Mouse (Mus musculus): ENCODE measurements around the gene Tmcc1. TPM values are rescaled to one million over a fixed set of nuclear protein-coding genes. Genes with fewer than 3 reads are reported as not detected.
"Not testable (repeated sequence)": the region's sequence is repeated elsewhere in the genome, so short reads cannot be mapped to it uniquely, and the experiment has no call there.

Gene Tmcc1
- total RNA-seq (2021) = 10 to 100 TPM; 34.4 to 48.0 TPM
- long read RNA-seq, experiment 1, full-length matches to known transcripts = 7 of 11 reads
- long read RNA-seq, experiment 1, partial matches to known transcripts = 0 of 11 reads
- long read RNA-seq, experiment 1, other reads (novel, unspliced or antisense) = 4 of 11 reads
- long read RNA-seq, experiment 2, partial matches to known transcripts = 1 of 8 reads
- long read RNA-seq, experiment 2, other reads (novel, unspliced or antisense) = 4 of 8 reads

DNA sequence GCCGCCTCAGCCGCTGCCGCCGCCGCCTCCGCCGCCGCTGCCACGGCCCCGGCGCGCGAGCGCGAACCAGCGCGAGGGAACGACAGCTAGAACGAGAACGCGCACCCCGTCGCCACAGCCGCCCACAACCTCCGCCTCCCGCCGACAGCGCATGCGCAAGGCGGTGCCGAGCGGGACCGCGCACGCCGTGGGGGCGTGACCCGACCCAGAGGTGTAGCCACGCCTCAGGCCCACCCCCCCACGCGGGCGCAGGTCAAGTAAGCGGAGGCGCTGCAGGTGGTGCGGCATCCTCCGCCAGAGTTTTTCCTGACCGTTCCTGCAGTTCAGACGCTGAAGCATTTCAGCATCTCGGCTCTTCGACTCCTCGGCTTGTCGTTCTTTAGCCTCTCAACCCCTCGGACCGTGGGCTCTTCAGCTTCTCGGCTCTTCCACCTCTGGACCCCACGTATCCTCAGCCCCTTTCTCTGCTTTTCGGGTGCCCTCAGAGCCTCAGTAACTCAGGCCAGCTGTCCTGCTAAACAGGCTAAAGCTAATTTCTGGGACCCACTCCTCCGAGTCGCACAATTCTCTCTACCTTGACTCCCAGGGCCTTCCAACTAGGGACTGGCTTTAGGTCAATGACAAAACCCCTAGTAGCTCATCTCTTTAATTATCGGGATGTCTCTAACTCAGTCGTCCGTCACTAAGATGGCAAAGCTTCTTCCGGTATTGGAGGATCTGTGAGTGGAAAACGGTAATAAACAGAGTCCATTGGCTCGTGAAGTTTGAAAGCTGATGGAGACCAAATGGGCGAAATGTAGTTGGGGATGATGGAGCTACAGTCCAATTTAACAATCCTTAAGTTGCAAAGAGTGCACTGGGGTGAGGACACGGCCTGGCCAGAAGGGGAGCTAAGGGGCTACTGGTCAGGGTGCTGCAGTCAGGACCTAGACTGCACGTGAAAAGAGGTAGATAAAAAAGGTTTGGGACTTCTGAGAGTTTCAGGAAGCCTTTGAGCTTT, at the start of gene Tmcc1:
Gene Tmcc1 (minus strand): TSS at position 93 of the 1,000 bp plus-strand sequence.
- DNase-seq = peak; percentile 98

DNA sequence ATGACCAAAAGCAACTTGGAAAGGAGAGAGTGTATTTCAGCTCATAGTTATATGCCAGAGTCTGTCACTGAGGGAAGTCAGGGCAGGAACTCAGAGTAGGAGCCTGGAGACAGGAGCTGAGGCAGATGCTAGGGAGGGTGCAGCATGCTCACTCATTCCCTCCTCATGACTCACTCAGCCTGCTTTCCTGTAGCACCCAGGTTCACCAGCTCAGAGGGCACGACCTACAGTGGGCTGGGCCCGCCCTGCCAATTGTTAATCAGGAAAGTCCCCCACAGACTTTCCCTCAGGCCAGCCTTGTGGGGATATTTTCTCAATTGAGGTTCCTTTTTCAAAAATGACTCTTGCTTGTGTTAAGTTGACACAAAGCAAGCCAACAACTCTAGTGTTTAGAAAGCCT, 47.1 kb upstream of the Tmcc1 start:
- DNase-seq = no peak

DNA sequence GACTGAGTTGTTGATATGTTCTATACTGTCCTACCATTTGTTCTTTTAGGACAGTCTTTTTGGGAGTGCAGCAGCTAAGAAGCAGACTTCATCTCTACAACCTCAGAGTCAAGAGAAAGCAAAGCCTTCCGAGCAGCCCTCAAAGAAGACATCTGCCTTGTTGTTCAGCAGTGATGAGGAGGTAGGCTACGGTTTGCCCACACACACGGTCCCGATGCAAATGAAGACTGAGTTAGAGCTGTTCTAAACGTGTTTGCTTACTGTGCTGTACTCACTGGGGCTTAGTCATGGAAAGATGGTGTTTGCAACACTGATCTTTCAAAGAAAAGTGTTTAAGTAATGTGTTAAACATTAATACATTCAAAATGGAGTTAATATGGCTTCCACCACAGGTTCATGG, 44.8 kb upstream of the Tmcc1 start:
- DNase-seq = no peak

DNA sequence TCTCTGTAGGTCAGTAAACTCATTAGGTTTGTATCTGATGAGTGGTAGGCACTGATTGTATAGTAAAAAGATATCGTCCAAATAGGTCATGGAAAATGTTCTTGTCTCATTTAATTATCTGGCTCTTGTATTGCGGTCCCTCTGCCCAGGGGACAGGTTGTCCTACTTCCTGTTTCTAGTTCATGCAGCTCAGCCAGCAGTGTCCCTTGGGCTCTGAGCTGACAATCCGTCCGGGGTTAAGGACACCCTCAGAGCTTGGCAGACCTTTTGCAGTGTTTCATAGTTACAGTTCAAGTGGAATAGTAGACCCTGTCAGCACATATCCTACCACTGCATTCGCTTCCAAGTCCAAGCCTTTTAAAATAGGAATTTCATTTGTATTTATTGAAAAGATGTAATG, 42.0 kb upstream of the Tmcc1 start:
- no peak for DNase-seq

DNA sequence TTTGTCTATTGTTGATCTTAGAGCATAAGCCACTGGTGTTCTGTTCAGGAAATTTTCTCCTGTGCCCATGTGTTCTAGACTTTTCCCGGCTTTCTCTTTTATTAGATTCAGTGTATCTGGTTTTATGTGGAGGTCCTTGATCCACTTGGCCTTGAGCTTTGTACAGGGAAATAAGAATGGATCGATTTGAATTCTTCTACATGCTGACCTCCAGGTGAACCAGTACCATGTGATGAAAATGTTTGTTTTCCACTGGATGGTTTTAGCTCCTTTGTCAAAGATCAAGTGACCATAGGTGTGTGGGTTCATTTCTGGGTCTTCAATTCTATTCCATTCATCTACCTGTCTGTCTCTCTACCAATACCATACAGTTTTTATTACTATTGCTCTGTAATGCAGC, 41.5 kb upstream of the Tmcc1 start:
- DNase-seq = not testable (repeated sequence)

DNA sequence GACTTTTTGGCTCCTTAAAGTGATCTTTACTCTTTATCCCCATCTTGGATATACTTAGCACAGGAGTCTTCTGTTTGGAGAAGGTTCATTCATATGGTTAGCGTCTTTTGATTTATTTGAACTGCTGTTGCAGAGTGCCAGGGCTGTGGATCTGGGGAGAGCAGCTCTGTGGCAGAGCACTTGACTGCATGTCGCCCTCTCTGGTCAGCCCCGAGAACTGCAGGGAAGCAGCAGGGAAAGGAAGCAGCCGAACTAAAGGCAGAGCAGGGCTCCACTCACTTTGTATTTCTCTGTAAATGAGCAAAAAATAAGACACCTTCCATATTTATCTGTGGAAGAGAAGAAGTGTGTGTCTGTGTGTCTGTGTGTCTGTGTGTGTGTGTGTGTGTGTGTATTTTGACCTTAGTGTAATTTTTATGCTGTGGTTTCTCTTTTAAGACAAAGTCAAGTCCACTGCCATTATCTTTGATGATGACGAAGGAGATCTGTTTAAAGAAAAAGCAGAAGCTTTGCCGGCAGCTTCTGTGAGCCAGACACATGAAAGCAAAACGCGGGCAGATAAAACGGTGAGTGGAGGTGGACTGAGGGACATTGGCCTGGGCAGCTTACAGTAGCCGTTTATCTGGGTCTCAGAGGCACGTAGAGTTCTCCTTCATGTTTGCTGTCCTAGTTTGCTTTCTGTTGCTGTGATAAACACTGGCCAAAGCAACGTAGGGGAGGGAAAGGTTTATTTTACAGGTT, 35.7 kb upstream of the Tmcc1 start:
- DNase-seq = peak; percentile 32

DNA sequence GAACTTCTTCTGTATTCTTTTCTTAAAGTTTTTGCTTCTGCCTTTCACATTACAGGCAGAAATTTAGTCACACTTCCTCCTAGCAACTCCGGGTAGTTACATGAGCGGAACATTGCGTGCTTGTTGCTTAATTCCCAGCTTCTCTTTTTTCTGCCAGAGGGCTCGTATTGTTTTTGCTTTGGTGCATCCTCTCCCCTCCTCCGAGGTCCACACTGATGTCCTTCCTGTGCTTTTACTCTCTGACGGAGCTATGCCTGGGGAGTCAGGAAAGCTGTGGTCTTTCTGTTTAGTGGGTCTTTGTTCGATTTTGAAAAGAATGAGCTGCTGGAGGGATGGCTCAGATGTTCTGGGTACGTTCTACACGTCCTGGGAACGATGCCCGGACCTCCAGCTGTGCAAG, 34.5 kb upstream of the Tmcc1 start:
- DNase-seq = no peak

DNA sequence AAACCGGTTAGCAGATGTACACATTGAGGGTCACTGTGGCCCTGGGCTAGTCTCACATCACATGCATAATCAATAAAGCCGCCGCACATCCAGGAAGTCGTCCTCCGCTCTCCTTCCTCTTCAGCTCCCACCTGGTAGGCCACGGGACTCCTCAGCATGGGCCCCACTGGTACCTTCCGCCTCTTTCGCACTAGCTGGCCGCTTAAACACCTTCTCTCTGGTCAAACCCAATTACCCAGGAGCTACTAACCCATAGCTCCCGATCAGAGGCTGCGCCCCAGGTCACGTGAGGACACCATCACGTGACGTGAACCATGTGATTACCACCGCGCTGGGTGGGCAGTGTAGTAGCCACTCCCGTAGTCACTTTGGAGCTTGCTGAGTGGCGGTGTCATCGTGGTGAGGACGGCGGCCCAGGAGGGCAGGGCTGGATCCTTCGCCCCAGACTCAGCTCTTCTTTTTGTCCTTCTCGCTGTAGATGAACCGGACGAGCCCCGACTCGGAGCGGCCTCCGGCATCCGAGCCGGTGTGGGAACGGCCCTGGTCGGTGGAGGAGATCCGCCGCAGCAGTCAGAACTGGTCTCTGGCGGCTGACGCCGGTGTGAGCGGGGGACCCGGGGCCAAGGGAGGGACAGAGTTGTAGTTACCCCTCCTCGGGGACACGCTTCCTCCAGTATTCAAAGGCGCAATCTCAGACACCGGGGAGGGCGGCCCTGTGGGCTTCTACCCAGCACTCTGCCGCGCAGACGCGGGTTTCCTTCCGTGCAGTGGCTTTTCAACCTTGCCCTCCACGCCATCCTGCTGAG, 14.6 kb upstream of the Tmcc1 start, which contains the start of gene Washc2:
Gene Washc2 (plus strand): TSS at position 310 of the 806 bp plus-strand sequence.
- DNase-seq = peak; percentile 92

DNA sequence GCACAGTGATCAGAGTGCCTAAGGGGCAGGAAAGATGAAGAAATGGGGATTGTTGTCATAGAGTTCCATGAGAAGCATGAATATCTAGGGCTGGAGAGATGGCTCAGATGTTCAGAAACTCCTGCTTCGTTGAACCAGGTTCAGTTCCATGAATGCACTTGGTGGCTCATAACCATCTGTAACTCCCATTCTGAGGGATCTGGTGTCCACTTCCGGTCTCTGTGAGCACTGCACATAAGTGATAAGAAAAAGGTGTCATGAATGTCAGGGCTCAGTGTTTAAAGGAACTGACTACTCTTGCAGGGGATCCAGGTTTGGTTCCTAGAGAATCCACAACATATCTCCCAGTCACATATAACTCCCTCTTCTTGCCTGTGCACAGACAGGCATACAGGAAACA, 6.4 kb upstream of the Tmcc1 start:
- no peak for DNase-seq

DNA sequence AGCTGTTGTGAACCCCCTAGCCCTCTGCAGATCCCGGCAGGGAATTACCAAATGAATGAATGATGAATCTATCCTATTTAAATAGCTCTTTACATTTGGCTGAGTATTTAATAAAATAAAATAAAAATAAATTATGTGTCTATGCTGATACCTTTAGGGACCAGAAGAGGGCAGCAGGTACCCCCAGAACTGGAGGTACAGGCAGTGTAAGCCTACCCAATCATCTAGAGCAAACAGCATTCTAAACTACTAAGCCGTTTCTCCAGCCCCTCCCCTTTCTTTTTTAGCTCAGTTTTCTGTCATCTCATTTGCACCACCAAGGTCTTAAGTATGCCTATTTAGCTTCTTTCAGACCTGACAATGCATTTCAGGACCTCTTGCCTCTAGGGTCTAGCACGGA, 4.9 kb upstream of the Tmcc1 start:
- no peak for DNase-seq

DNA sequence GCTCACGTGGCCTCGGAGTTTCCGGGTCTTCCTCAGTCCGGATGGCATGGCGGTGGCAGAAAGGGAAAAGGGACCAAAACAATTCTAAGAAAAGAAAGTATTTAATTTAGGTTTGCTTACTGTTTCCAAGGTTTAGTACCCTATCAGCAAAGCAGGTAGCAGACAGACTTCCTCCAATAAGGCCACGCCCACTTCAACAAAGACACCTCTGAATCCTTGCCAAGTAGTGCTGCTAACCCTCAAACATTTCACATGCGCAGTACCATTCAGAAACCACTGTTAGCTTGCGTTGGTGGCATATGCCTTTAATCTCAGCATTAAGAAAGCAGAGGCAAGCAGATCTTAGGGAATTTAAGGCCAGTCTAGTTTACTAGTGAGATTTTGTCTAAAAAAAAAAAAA, 2.5 kb upstream of the Tmcc1 start:
- no peak for DNase-seq

DNA sequence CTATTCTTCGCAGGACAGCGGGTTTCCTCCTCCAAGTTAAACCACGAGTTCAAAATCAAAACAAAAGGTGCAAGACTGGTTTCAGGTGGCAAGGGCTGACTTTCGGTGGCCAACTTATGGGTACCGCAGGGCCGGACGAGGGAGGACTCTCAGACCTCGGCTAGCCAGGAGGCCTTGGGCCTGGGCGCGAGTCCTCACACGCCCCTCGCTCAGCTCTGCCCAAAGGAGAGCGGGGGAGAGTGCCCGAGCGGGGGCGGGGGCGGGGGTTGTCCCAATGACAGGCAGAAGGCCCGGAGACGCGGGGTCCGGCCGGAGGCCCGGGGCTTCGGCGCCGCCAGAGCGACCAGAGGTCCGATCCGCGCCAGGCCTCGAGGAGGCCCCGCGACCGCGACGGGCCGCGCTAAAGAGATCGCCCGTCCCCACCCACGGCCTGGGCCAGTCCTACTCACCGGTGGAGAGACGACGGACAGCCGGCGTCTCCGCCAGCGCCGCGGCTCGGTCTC, 426 bp downstream of the Tmcc1 start:
- no peak for DNase-seq

DNA sequence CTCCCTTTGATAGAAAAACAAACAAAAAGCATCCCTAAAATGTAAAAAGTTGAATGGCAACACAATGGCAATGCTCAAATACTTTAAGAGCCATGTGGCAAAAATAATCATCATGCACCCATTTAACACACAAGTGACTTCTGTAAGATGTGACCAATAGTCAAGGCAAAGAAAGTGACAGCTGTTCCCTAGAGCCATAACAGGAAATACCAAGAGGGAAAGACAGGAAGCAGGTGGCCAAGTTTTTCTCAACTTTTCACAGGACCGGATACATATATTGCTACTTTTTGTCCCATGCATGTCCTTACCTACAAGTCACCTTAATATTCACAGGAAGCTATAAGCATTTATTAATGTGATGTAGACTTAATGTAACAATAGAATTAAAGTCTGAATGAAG, 3.9 kb downstream of the Tmcc1 start:
- DNase-seq = no peak

DNA sequence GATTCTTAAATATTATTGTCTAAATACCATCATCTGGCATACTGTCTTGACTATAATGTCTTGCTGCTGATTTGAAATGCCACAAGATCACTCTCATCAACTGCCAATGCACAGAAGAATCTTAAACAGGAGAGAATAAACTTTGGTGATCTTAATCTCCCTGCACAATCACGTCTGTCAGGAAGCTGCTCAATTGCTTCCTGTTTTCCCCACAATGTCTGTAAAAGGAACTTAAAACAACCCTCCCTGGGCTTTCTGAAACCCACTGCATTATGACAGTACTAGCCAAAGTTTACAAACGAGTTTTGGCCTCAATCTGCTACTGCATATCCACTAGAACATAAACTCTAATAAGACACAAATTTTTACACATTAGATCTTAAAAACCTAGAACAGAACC, 6.8 kb downstream of the Tmcc1 start:
- DNase-seq = no peak

DNA sequence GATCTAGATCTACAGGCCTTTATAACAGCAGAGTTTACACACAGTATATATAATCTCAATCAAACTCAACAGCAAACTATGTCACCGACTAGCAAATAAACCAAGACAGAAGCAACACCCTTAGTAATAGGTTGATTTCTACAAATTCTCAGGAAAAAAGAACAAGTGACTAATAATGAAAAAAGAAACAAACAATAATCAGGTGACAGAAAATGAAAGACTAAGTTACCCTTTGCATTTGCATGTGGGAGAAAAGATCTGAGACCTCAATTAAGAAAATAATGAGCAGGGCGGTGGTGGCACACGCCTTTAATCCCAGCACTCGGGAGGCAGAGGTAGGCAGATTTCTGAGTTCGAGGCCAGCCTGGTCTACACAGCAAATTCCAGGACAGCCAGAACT, 9.8 kb downstream of the Tmcc1 start:
- no peak for DNase-seq

DNA sequence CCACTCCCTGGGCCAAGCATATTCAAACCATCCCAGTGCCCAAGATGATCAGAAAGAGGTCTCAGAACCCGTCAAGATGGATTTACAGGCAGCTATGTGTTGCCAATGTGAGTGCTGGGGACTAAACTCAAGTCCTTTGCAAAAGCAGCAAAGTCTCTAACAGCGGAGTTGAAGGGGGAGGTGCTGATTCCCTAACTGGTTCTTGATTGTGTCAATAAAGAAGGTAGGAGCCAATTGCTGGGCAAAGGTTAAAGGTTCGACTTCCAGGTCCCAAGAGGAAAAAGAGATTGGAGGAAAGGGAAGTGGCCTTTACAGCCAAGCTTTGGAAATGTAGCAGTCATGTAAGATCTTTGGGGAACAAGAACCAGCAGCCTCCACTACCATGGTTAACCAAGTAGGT, 12.6 kb downstream of the Tmcc1 start:
- no peak for DNase-seq

DNA sequence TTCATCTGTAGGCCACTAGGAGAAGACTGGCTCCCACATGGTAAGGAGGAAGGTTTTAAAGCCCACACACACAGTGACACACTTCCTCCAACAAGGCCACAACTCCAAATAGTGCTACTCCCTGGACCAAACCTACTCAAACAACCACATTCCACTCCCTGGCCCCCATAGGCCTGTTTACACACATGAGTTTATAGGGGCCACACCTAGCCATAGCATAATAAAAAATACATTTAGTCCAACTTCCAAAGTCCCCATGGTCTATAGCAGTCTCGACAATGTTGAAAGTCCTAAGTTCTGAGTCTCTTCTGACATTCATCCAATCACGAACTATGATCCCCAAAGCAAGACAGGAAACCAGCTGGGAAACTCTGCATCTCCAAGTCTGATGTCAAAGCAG, 14.9 kb downstream of the Tmcc1 start:
- DNase-seq = no peak

DNA sequence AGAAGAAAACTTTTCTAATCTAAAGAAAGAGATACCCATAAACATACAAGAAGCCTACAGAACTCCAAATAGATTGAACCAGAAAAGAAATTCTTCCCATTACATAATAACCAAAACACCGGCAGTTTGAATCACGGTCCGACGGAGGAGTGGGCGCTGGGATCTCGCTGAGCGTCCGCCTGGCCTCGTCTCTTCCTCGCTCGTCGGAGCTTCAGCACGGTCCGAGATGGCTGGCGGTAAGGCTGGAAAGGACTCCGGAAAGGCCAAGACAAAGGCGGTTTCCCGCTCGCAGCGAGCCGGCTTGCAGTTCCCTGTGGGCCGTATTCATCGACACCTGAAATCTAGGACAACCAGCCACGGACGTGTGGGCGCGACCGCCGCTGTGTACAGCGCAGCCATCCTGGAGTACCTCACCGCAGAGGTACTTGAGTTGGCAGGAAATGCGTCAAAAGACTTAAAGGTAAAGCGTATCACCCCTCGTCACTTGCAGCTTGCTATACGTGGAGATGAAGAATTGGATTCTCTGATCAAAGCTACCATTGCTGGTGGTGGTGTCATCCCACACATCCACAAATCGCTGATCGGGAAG, 19.7 kb downstream of the Tmcc1 start:
- not testable (repeated sequence) for DNase-seq

DNA sequence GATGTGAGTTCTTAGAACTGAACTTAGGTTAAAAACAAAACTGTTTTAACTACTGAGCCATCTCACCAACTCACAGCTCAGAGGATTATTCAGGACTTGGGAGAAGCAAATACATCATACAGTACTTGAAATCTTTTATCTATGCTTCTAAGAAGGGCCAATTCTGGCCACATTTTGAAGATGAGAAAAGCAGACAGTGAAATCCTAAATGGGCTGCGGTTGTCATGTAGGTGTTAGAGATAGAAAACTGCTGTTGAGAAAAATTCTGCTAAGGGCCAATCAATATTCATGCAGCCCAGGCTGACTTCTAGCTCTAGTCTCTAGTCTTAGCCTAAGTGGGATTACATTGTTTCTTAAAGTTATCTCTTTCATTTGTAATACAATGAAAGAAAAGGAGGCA, 26.9 kb downstream of the Tmcc1 start:
- DNase-seq = no peak

DNA sequence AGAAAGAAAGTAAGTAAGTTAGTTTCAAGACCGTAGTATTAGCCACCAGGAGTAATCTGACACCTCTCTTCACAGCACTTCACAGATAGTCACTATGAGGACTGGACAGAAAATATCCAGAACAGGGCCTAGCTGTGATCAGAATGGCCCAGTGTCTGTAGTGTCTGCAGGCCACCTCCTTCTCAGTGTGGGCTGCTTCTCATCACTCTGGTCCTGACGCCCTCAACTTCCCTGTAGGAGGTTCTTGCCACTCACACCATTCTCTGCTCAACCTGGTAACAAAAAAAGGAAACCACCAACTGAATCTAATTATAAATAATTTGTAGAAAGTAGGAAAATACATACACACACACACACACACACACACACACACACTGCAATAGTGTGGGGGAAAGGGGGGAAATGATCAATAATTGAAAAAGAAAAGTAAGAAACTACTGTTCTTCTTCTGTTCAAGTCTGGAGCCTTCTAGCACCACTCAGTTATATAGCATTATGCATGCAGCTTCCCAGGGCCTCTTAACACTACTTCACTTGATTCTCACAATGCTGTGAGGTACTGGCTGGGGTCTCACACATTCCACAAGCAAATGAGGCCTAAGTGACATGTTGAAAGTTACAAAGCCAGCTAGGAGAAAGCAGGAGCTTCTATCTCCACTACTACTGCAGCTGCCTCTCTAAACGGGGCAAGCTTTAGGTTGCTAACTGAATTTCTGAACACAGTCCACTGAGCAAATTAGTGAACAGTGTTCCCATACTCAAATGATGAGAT, 38.2 kb downstream of the Tmcc1 start:
- no peak for DNase-seq

Measured in gastrocnemius, postnatal 25 days (tissue).